In the genomic region with DNA sequence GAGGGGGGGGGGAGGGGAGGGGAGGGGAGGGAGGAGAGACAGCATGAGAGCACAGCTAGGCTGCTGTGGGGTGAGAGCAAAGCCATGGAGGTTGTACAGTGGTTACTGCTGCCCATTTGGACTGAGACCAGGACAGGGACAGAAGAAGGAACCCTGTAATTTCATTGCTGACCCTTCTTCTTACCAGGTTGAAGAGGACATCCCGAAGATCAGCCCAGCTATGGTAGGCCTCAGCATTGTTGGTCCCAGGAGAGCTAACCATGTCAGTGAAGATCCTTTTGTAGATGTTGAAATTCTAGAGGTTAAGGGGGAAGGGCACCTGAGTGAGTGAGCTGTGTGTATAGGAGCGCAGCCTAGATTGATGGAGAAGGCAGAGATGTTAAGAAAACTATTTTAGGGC, we compare ENCODE assay signal across 28 mouse cellular contexts. TPM values are rescaled to one million over a fixed set of nuclear protein-coding genes. Genes with fewer than 3 reads are reported as not detected.
DNase-seq lines count a peak whose midpoint lies in the region; ATAC-seq and TF ChIP-seq lines count a peak whose summit lies in the region.
"Had no signal": no experiment of that assay in that cellular context is flagged by ENCODE, and none has a peak within 500 bp of the region (broad histone marks: within the 10 kb centered on the region; RNA-seq: fewer than 3 reads in every experiment).

No protein-coding gene starts in this region.

- peak; percentile 73 for DNase-seq in heart, embryonic 10.5 days (ENCODE audit: low spot score)
- no peak for DNase-seq in heart, postnatal 10 days
- peak; percentile 26 for DNase-seq in liver, embryonic 11.5 days (ENCODE audit: low spot score)
- DNase-seq in liver, postnatal 0 days: no peak
- DNase-seq in testis, postnatal 14 days (ENCODE audit: low spot score): no peak
- DNase-seq: adrenal gland, adult 2 months; adrenal gland, postnatal 14 days; cerebellum, adult 11 months; cerebellum, adult 2 months; cerebellum, adult 9-11 months; cerebellum, postnatal 25 days; forebrain, postnatal 0 days; gastrocnemius, postnatal 14 days; heart, adult 18-20 months; heart, postnatal 36 days had no signal

- H3K9me3 ChIP-seq in heart, embryonic 10.5 days: no peaks in the 10 kb centered on the region
- H3K9me3 ChIP-seq in liver, embryonic 11.5 days (ENCODE audit: control insufficient read depth, low read length): no peaks in the 10 kb centered on the region
- H3K9me3 ChIP-seq in liver, postnatal 0 days (ENCODE audit: low read length): no peaks in the 10 kb centered on the region
- H3K9me3 ChIP-seq in midbrain, embryonic 16.5 days (replicated peaks; ENCODE audit: control insufficient read depth, low read length, poor library complexity, severe bottlenecking): no peaks in the 10 kb centered on the region
- H3K9me3 ChIP-seq: embryonic facial prominence, embryonic 12.5 days; embryonic facial prominence, embryonic 15.5 days; hindbrain, embryonic 10.5 days; hindbrain, embryonic 13.5 days had no signal

- WGBS in heart, embryonic 10.5 days: 91% methylated on average over 2 of the region's 2 CpGs
- WGBS in liver, embryonic 11.5 days: 94% methylated on average over 2 of the region's 2 CpGs
- WGBS in liver, postnatal 0 days (ENCODE audit: insufficient replicate concordance): 78% methylated on average over 2 of the region's 2 CpGs
- 89% methylated on average over 2 of the region's 2 CpGs for WGBS in midbrain, embryonic 16.5 days

- no peak overlapping the region for H3K9ac ChIP-seq in liver, embryonic 11.5 days (ENCODE audit: low read depth, low read length)
- no peak overlapping the region for H3K9ac ChIP-seq in liver, postnatal 0 days (replicated peaks)
- H3K9ac ChIP-seq in midbrain, embryonic 16.5 days (ENCODE audit: low read depth, low read length): no peak overlapping the region
- H3K9ac ChIP-seq: embryonic facial prominence, embryonic 12.5 days; embryonic facial prominence, embryonic 15.5 days; forebrain, postnatal 0 days; hindbrain, embryonic 13.5 days had no signal

- no peak overlapping the region for H3K4me2 ChIP-seq in liver, embryonic 11.5 days
- H3K4me2 ChIP-seq in liver, postnatal 0 days (ENCODE audit: low read depth, low read length): no peak overlapping the region
- H3K4me2 ChIP-seq in midbrain, embryonic 16.5 days (ENCODE audit: low read length): no peak overlapping the region
- H3K4me2 ChIP-seq: embryonic facial prominence, embryonic 12.5 days; embryonic facial prominence, embryonic 15.5 days; hindbrain, embryonic 13.5 days had no signal

- TF ChIP-seq POLR2A in testis, adult 2 months (IDR thresholded peaks at IDR 0.05; ENCODE audit: control insufficient read depth, low read depth, low read length): no peak

- no peak for TF ChIP-seq CTCF in liver, postnatal 0 days (IDR thresholded peaks at IDR 0.05; ENCODE audit: low read depth)
- no peak for TF ChIP-seq CTCF in testis, adult 2 months (IDR thresholded peaks at IDR 0.05; ENCODE audit: control insufficient read depth, insufficient read depth, insufficient replicate concordance, low read depth, low read length)

- ATAC-seq in liver, embryonic 11.5 days (replicated peaks; ENCODE audit: low FRiP score): no peak
- no peak for ATAC-seq in liver, postnatal 0 days
- ATAC-seq in midbrain, embryonic 16.5 days: no peak
- ATAC-seq: forebrain, embryonic 14.5 days; forebrain, postnatal 0 days; hindbrain, embryonic 16.5 days had no signal

- no peak for TF ChIP-seq EP300 in liver, postnatal 0 days (IDR thresholded peaks at IDR 0.05; ENCODE audit: low read depth)

- peaks cover 82% of the 10 kb centered on the region for H3K36me3 ChIP-seq in heart, embryonic 10.5 days
- H3K36me3 ChIP-seq in liver, embryonic 11.5 days (ENCODE audit: control insufficient read depth, insufficient read depth, low read length): peaks cover 13% of the 10 kb centered on the region
- H3K36me3 ChIP-seq in liver, postnatal 0 days (replicated peaks; ENCODE audit: insufficient read depth, low read length): peaks cover 17% of the 10 kb centered on the region
- peaks cover 5% of the 10 kb centered on the region for H3K36me3 ChIP-seq in testis, adult 2 months (ENCODE audit: control insufficient read depth, insufficient read depth, low read length)
- H3K36me3 ChIP-seq in midbrain, embryonic 16.5 days (ENCODE audit: control insufficient read depth, insufficient read depth, low read length): peaks cover 28% of the 10 kb centered on the region

- no peaks in the 10 kb centered on the region for H3K27me3 ChIP-seq in heart, embryonic 10.5 days (ENCODE audit: insufficient read depth, poor library complexity, severe bottlenecking)
- no peaks in the 10 kb centered on the region for H3K27me3 ChIP-seq in liver, embryonic 11.5 days (replicated peaks; ENCODE audit: control insufficient read depth, insufficient read depth, low read length)
- no peaks in the 10 kb centered on the region for H3K27me3 ChIP-seq in liver, postnatal 0 days (ENCODE audit: insufficient read depth, low read length)
- H3K27me3 ChIP-seq in testis, adult 2 months (ENCODE audit: control insufficient read depth, insufficient read depth, low read length): no peaks in the 10 kb centered on the region
- H3K27me3 ChIP-seq in midbrain, embryonic 16.5 days (ENCODE audit: control insufficient read depth, insufficient read depth, low read depth, low read length): no peaks in the 10 kb centered on the region
- H3K27me3 ChIP-seq: embryonic facial prominence, embryonic 12.5 days; embryonic facial prominence, embryonic 15.5 days had no signal

- no peak overlapping the region for H3K27ac ChIP-seq in heart, embryonic 10.5 days
- no peak overlapping the region for H3K27ac ChIP-seq in liver, embryonic 11.5 days (ENCODE audit: low read depth, low read length)
- no peak overlapping the region for H3K27ac ChIP-seq in liver, postnatal 0 days (ENCODE audit: low read depth)
- H3K27ac ChIP-seq in testis, adult 2 months (ENCODE audit: control insufficient read depth, insufficient read depth, low read depth, low read length): no peak overlapping the region
- no peak overlapping the region for H3K27ac ChIP-seq in midbrain, embryonic 16.5 days (ENCODE audit: low read length)
- H3K27ac ChIP-seq: embryonic facial prominence, embryonic 12.5 days; hindbrain, embryonic 10.5 days; hindbrain, embryonic 13.5 days had no signal

- peaks cover 44% of the 10 kb centered on the region for H3K4me1 ChIP-seq in heart, embryonic 10.5 days
- peaks cover 6% of the 10 kb centered on the region; the same call in 1 of the 2 replicates for H3K4me1 ChIP-seq in liver, embryonic 11.5 days (replicated peaks; ENCODE audit: control insufficient read depth, insufficient read depth, low read length)
- peaks cover 4% of the 10 kb centered on the region for H3K4me1 ChIP-seq in liver, postnatal 0 days (ENCODE audit: insufficient read depth)
- peaks cover 10% of the 10 kb centered on the region for H3K4me1 ChIP-seq in testis, adult 2 months (ENCODE audit: control insufficient read depth, insufficient read depth, low read length)
- no peaks in the 10 kb centered on the region for H3K4me1 ChIP-seq in midbrain, embryonic 16.5 days (ENCODE audit: control insufficient read depth, insufficient read depth, low read length)

- no peak overlapping the region for H3K4me3 ChIP-seq in heart, embryonic 10.5 days
- no peak overlapping the region for H3K4me3 ChIP-seq in liver, embryonic 11.5 days (ENCODE audit: low read depth, low read length)
- H3K4me3 ChIP-seq in liver, postnatal 0 days (ENCODE audit: low read depth, low read length): no peak overlapping the region
- H3K4me3 ChIP-seq in testis, adult 2 months (ENCODE audit: control insufficient read depth, low read depth, low read length): peak overlapping the region; percentile 39
- no peak overlapping the region for H3K4me3 ChIP-seq in midbrain, embryonic 16.5 days (ENCODE audit: low read depth, low read length)
- H3K4me3 ChIP-seq: embryonic facial prominence, embryonic 12.5 days; embryonic facial prominence, embryonic 15.5 days; hindbrain, embryonic 10.5 days; hindbrain, embryonic 13.5 days had no signal

- intact Hi-C loops in heart, postnatal 10 days (cut with DNase I): no loop called here

RNA-seq across cellular contexts. Expression of gene Krtcap3, which starts 3.9 kb away (rescaled TPM):
- 10.2 and 13.1 TPM in 2 replicates for polyA plus RNA-seq in heart, embryonic 10.5 days (2016; fragmentation: Nextera tagmentation; extraction: Ambion mirVana)
- 1 to 10 TPM; 2.1 to 2.5 TPM for total RNA-seq in heart, postnatal 10 days (2021)
- polyA plus RNA-seq in liver, embryonic 11.5 days (2014; fragmentation: Nextera tagmentation; extraction: Ambion mirVana): 11.6 and 12.0 TPM in 2 replicates
- 6.5 and 7.5 TPM in 2 replicates for polyA plus RNA-seq in liver, postnatal 0 days (2015; fragmentation: Nextera tagmentation; extraction: Ambion mirVana)
- 20.9 and 23.1 TPM in 2 replicates for polyA plus RNA-seq in testis, adult 2 months (2012; rRNA removed)
- polyA plus RNA-seq in midbrain, embryonic 16.5 days (2015; fragmentation: Nextera tagmentation; extraction: Ambion mirVana): 2.1 and 2.2 TPM in 2 replicates

RNA-seq across cellular contexts. Expression of gene Gm9970, which starts 14.3 kb away (rescaled TPM):
- polyA plus RNA-seq in heart, embryonic 10.5 days (2016; fragmentation: Nextera tagmentation; extraction: Ambion mirVana): 0.28 TPM in 1 of 2 replicates, not detected in the other
- total RNA-seq in heart, postnatal 10 days (2021): 1 to 10 TPM in 1 of 2 experiments, not detected in 1; 1.0 TPM
- 0.36 TPM in 1 of 2 replicates, not detected in the other for polyA plus RNA-seq in liver, embryonic 11.5 days (2014; fragmentation: Nextera tagmentation; extraction: Ambion mirVana)
- 0.28 TPM in 1 of 2 replicates, not detected in the other for polyA plus RNA-seq in liver, postnatal 0 days (2015; fragmentation: Nextera tagmentation; extraction: Ambion mirVana)
- polyA plus RNA-seq in testis, adult 2 months (2012; rRNA removed): 86.1 and 103 TPM in 2 replicates
- polyA plus RNA-seq in midbrain, embryonic 16.5 days (2015; fragmentation: Nextera tagmentation; extraction: Ambion mirVana): 0.62 and 0.71 TPM in 2 replicates
- total RNA-seq: adrenal gland, adult 2 months; adrenal gland, postnatal 14 days; common myeloid progenitor, adult 5-6 weeks; gastrocnemius, postnatal 14 days; heart, adult 18-20 months; heart, postnatal 36 days; MEL had no signal
- polyA plus RNA-seq: CD4-positive, CD25-positive, alpha-beta regulatory T cell, adult 4 months; cerebellum, adult 2 months; forebrain, embryonic 11.5 days; frontal cortex, adult 2 months; hindbrain, embryonic 13.5 days had no signal

RNA-seq across cellular contexts. Expression of gene Nrbp1, which starts 14.7 kb away (rescaled TPM):
- polyA plus RNA-seq in heart, embryonic 10.5 days (2016; fragmentation: Nextera tagmentation; extraction: Ambion mirVana): 149 and 153 TPM in 2 replicates
- 10 to 100 TPM; 83.8 to 85.2 TPM for total RNA-seq in heart, postnatal 10 days (2021)
- 95.6 and 98.1 TPM in 2 replicates for polyA plus RNA-seq in liver, embryonic 11.5 days (2014; fragmentation: Nextera tagmentation; extraction: Ambion mirVana)
- polyA plus RNA-seq in liver, postnatal 0 days (2015; fragmentation: Nextera tagmentation; extraction: Ambion mirVana): 42.9 and 43.0 TPM in 2 replicates
- 62.5 and 64.2 TPM in 2 replicates for polyA plus RNA-seq in testis, adult 2 months (2012; rRNA removed)
- 156 and 165 TPM in 2 replicates for polyA plus RNA-seq in midbrain, embryonic 16.5 days (2015; fragmentation: Nextera tagmentation; extraction: Ambion mirVana)

RNA-seq across cellular contexts. Expression of gene Ppm1g, which starts 34.9 kb away (rescaled TPM):
- polyA plus RNA-seq in heart, embryonic 10.5 days (2016; fragmentation: Nextera tagmentation; extraction: Ambion mirVana): 148 and 151 TPM in 2 replicates
- 10 to 100 TPM; 70.1 to 86.9 TPM for total RNA-seq in heart, postnatal 10 days (2021)
- 220 and 242 TPM in 2 replicates for polyA plus RNA-seq in liver, embryonic 11.5 days (2014; fragmentation: Nextera tagmentation; extraction: Ambion mirVana)
- polyA plus RNA-seq in liver, postnatal 0 days (2015; fragmentation: Nextera tagmentation; extraction: Ambion mirVana): 49.4 and 56.9 TPM in 2 replicates
- 392 and 429 TPM in 2 replicates for polyA plus RNA-seq in testis, adult 2 months (2012; rRNA removed)
- polyA plus RNA-seq in midbrain, embryonic 16.5 days (2015; fragmentation: Nextera tagmentation; extraction: Ambion mirVana): 183 and 186 TPM in 2 replicates

RNA-seq across cellular contexts. Expression of gene Ift172, which starts 35.5 kb away (rescaled TPM):
- 28.6 and 31.1 TPM in 2 replicates for polyA plus RNA-seq in heart, embryonic 10.5 days (2016; fragmentation: Nextera tagmentation; extraction: Ambion mirVana)
- total RNA-seq in heart, postnatal 10 days (2021): 10 to 100 TPM; 34.1 to 40.4 TPM
- 15.3 and 17.4 TPM in 2 replicates for polyA plus RNA-seq in liver, embryonic 11.5 days (2014; fragmentation: Nextera tagmentation; extraction: Ambion mirVana)
- 2.3 and 2.7 TPM in 2 replicates for polyA plus RNA-seq in liver, postnatal 0 days (2015; fragmentation: Nextera tagmentation; extraction: Ambion mirVana)
- polyA plus RNA-seq in testis, adult 2 months (2012; rRNA removed): 439 and 454 TPM in 2 replicates
- polyA plus RNA-seq in midbrain, embryonic 16.5 days (2015; fragmentation: Nextera tagmentation; extraction: Ambion mirVana): 32.3 and 40.0 TPM in 2 replicates

Comparison
In these comparisons a context has a peak if more than half of its experiments do, and no peak if none do; other contexts are left out.
1. DNase-seq: peak in heart, embryonic 10.5 days (single experiment) and liver, embryonic 11.5 days (single experiment); none in heart, postnatal 10 days (0 of 2), liver, postnatal 0 days (single experiment) and testis, postnatal 14 days (single experiment).
2. RNA of gene Gm9970, which starts 14.3 kb away (polyA plus RNA-seq): 86.1 to 103 TPM in testis, adult 2 months; 0.62 to 0.71 TPM in midbrain, embryonic 16.5 days, 0.28 TPM in liver, postnatal 0 days, 0.28 TPM in heart, embryonic 10.5 days and 0.36 TPM in liver, embryonic 11.5 days; every median in the first group is over 10 times any median in the second.